Mouse (Mus musculus) stomach, embryonic 15.5 days (tissue): ENCODE data around the gene Sytl5. TPM values are rescaled to one million over a fixed set of nuclear protein-coding genes. Genes with fewer than 3 reads are reported as not detected.

Experiments
- polyA plus RNA-seq: library from polyadenylated mRNA; unstranded; fragments of >200 nt; fragmentation: Nextera tagmentation; extraction: Ambion mirVana; gene quantifications from 2 replicates; pipeline ENCODE4 v1.2.1, GENCODE M21; 2015

Sytl5 gene
- polyA plus RNA-seq, 1 experiment from 2014 or later = 3.2 TPM

Other genes with a start within 250 kb of the Sytl5 start
- 70.2 and 77.6 TPM in 2 replicates for gene Dynlt3, start 222.6 kb upstream of the Sytl5 start, polyA plus RNA-seq
- gene Hypm, start 38.7 kb upstream of the Sytl5 start, polyA plus RNA-seq = not detected in 2 replicates
- gene H2al3, start 35.9 kb upstream of the Sytl5 start, polyA plus RNA-seq = not detected in 2 replicates
- gene Srpx, start 232.1 kb downstream of the Sytl5 start, polyA plus RNA-seq = 24.7 and 27.8 TPM in 2 replicates